Mouse (Mus musculus): ENCODE measurements around the gene Klk1b27.
"Not testable (repeated sequence)": the region's sequence is repeated elsewhere in the genome, so short reads cannot be mapped to it uniquely, and the experiment has no call there.

Klk1b27 gene

DNA sequence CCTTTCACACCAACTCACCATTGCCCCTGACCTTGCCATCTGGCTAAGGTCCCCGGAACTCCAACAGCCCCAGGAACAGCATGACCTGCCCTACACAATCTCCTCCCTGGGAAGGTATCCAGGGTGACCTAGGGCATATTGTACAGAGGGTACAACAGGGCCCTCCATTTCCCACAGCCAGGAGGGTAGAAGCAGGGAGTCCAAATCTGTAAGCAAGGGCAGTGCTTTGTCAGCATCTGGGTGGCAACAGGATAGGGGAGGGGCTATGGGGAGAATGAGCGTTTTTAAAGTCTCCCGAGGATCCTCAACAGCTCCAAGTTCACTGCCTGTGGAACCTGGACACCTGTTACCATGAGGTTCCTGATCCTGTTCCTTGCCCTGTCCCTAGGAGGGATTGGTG is at the start of gene Klk1b27:
Gene Klk1b27, plus strand, starts transcription at position 301 of the 400 bp plus-strand sequence.
- in situ Hi-C loops (cut with MboI, MseI) = not testable (repeated sequence)

DNA sequence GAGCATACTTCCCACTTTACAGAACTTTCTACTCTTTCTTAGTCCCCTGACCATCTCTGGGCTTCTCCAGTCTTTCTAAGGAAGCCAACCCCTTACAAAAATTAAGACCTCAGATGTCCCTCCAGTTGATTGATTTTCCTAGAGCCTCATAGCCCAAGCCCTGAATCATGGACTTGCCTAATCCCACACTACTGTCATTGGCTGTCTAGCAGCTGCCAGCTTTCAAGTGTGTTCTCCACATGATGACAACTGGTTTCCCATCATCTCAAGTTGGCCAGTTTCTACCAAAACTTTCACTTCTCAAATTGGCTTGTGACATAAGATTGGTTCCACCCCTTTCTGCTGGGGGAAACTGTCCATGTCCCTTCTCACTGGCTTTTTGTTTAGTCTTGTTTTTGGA is 47.2 kb upstream of the Klk1b27 start:
- in situ Hi-C loops (cut with MboI, MseI) = no loop called here

- in situ Hi-C loops (cut with MboI, MseI) = not testable (repeated sequence)
These were observed 40.2 kb upstream of the Klk1b27 start, which contains the start of gene Klk1b26 for GRCm38 (mm10) chr7:44011868-44012267. Klk1b26 (plus strand) TSS chr7:44012168.

DNA sequence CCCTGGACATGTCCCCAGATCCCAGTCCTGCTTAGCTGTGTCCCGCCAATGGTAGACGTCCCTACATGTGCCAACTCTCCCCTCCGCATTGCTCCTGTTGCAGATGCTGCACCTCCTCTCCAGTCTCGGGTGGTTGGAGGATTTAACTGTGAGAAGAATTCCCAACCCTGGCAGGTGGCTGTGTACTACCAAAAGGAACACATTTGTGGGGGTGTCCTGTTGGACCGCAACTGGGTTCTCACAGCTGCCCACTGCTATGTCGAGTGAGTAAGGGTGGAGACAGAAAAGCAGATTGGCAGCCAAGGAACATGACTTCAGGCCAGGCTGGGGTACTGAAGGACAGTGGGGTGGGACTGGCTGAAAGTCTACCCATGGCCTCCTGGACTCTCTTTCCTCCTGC is 37.4 kb upstream of the Klk1b27 start:
- in situ Hi-C loops (cut with MboI, MseI) = not testable (repeated sequence)

DNA sequence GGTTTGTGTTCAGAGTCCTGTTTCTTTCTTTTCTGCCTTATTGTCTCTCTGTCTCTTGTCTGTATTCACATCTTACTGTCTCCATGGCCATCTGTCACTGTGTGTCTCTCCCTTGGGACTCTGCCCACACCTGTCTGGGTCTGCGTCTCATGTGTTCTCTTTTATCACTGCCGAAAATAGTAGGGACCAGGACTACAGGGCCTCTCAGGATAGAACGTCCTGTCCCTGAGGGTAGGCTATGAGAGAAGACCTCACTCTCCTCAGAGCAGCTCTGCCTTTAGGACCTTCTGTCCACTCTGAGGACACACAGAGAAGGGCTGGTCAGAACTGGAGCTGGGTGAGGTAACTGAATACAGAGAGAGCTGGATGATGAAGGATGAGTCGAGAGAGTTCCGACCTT is 37.0 kb upstream of the Klk1b27 start:
- in situ Hi-C loops (cut with MboI, MseI) = no loop called here

- in situ Hi-C loops (cut with MboI, MseI) = no loop called here
These were observed 20.0 kb downstream of the Klk1b27 start for GRCm38 (mm10) chr7:44072117-44072516.

- in situ Hi-C loops (cut with MboI, MseI) = no loop called here
These were observed 25.6 kb downstream of the Klk1b27 start for GRCm38 (mm10) chr7:44077703-44078102.

DNA sequence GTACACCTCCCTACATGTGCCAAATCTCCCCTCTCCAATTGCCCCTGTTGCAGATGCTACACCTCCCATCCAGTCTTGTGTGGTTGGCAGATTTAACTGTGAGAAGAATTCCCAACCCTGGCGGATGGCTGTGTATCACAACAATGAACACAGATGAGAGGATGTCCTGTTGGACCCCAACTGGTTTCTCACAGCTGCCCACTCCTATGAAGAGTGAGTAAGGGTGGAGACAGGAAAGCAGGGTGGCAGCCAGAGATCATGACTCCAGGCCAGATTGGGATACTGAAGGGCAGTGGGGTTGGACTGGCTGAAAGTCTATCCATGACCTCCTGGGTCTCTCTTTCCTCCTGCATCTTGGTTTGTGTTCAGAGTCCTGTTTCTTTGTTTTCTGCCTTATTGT is 44.0 kb downstream of the Klk1b27 start:
- in situ Hi-C loops (cut with MboI, MseI) = loop anchor here (10.0 kb wide), 1 partner anchor 861 kb away; no protein-coding TSS in a partner anchor

- in situ Hi-C loops (cut with MboI, MseI) = loop anchor here (10.0 kb wide), 1 partner anchor 693 kb away; no protein-coding TSS in a partner anchor
These were observed 49.9 kb downstream of the Klk1b27 start, which contains the start of gene Klk1b21 for GRCm38 (mm10) chr7:44102028-44102427. Klk1b21 (plus strand) TSS chr7:44102328.

Data from T-helper 1 cell (primary cell).